Mouse (Mus musculus) CH12.LX (cell line): ENCODE results near the gene Kctd19. TPM values are rescaled to one million over a fixed set of nuclear protein-coding genes. Genes with fewer than 3 reads are reported as not detected.

Experiments used
- DNase-seq: peaks from one replicate; pipeline ENCODE4 v3.0.0-alpha.2; 2013; ENCODE audit errors: extremely low read depth
- H3K27ac ChIP-seq: 2 replicates; pipeline ENCODE4 v1.5.1; 2012; ENCODE audit warnings: low read depth, mild to moderate bottlenecking, control low read depth, moderate library complexity; ENCODE audit not compliant: insufficient read depth
- H3K27me3 ChIP-seq: replicated peaks from 2 replicates; pipeline ENCODE3; 2012; ENCODE audit warnings: inconsistent platforms
- H3K36me3 ChIP-seq, 2 experiments: replicated peaks in 1 of 2; 2 replicates each; pipeline versions ENCODE3 to v1.6.1; 2012; ENCODE audit warnings: inconsistent platforms in 1 of 2, low read length in 1 of 2, mild to moderate bottlenecking in 1 of 2, mixed read lengths in 1 of 2, moderate library complexity in 1 of 2; ENCODE audit not compliant: control insufficient read depth in 1 of 2, insufficient read depth in 1 of 2
- H3K4me1 ChIP-seq, 2 experiments: 2 replicates each; pipeline ENCODE4 v1.6.1; 2012; ENCODE audit warnings: inconsistent platforms in 1 of 2, moderate library complexity in 1 of 2; ENCODE audit not compliant: insufficient read depth in 2 of 2, control insufficient read depth in 1 of 2
- H3K4me2 ChIP-seq: 2 replicates; pipeline ENCODE4 v1.6.1; 2012; ENCODE audit warnings: low read depth, mild to moderate bottlenecking, control low read depth; ENCODE audit not compliant: poor library complexity, insufficient read depth, severe bottlenecking
- H3K4me3 ChIP-seq, 3 experiments: fragments of 150-350 bp in 1 of 3; sonication (generic) in 1 of 3; replicated peaks in 1 of 3; 2 replicates each; pipeline versions ENCODE3 to v1.5.1; 2011 to 2012; ENCODE audit warnings: low read depth in 2 of 3, low read length in 2 of 3, mild to moderate bottlenecking in 2 of 3, moderate library complexity in 2 of 3, control low read depth in 1 of 3, improper control_type of control experiment in 1 of 3, inconsistent platforms in 1 of 3, mixed read lengths in 1 of 3; ENCODE audit not compliant: poor library complexity in 1 of 3
- H3K79me2 ChIP-seq: replicated peaks from 2 replicates; pipeline ENCODE4 v1.6.1; 2012; ENCODE audit warnings: mild to moderate bottlenecking, moderate library complexity; ENCODE audit not compliant: control insufficient read depth, poor library complexity, insufficient read depth, severe bottlenecking; ENCODE audit errors: extremely low read depth
- H3K9ac ChIP-seq: 2 replicates; pipeline ENCODE4 v1.6.1; 2012; ENCODE audit warnings: low read depth, mild to moderate bottlenecking, control low read depth, moderate library complexity; ENCODE audit not compliant: insufficient read depth
- H3K9me3 ChIP-seq: replicated peaks from 2 replicates; pipeline ENCODE3; 2012; ENCODE audit warnings: low read length, inconsistent platforms, mixed read lengths
- CTCF ChIP-seq, 2 experiments: IDR thresholded peaks in 1 of 2; conservative IDR thresholded peaks in 1 of 2; 2 replicates each; pipeline ENCODE4 v1.5.1; 2011 to 2012; ENCODE audit warnings: low read depth in 2 of 2, low read length in 2 of 2, improper control_type of control experiment in 1 of 2, inconsistent platforms in 1 of 2, mild to moderate bottlenecking in 1 of 2, moderate library complexity in 1 of 2
- E2F4 ChIP-seq: IDR thresholded peaks from 2 replicates; pipeline ENCODE4 v1.6.1; 2011; ENCODE audit warnings: low read depth, low read length, improper control_type of control experiment; ENCODE audit not compliant: insufficient replicate concordance
- GABPA ChIP-seq: IDR thresholded peaks from 2 replicates; pipeline ENCODE4 v1.6.1; 2012; ENCODE audit warnings: low read depth, low read length, improper control_type of control experiment, inconsistent platforms; ENCODE audit not compliant: insufficient replicate concordance
- HCFC1 ChIP-seq: IDR thresholded peaks from 2 replicates; pipeline ENCODE4 v1.6.1; 2012; ENCODE audit warnings: low read depth, mild to moderate bottlenecking, inconsistent platforms, low read length, improper control_type of control experiment
- JUN ChIP-seq: IDR thresholded peaks from 2 replicates; pipeline ENCODE4 v1.6.1; 2011; ENCODE audit warnings: low read depth, mild to moderate bottlenecking, low read length, improper control_type of control experiment, moderate library complexity; ENCODE audit not compliant: insufficient read depth
- KAT2A ChIP-seq: IDR thresholded peaks from 2 replicates; pipeline ENCODE4 v1.6.1; 2012; ENCODE audit warnings: low read length, improper control_type of control experiment, inconsistent platforms; ENCODE audit not compliant: insufficient replicate concordance
- MXI1 ChIP-seq: IDR thresholded peaks from 2 replicates; pipeline ENCODE4 v1.6.1; 2011; ENCODE audit warnings: mild to moderate bottlenecking, low read depth, low read length, improper control_type of control experiment
- MYC ChIP-seq: IDR thresholded peaks from 2 replicates; pipeline ENCODE4 v1.6.1; 2011; ENCODE audit warnings: low read depth, mild to moderate bottlenecking, improper control_type of control experiment, low read length
- NELFE ChIP-seq: IDR thresholded peaks from 2 replicates; pipeline ENCODE4 v1.6.1; 2011; ENCODE audit warnings: low read depth, low read length, improper control_type of control experiment
- NRF1 ChIP-seq: IDR thresholded peaks from 2 replicates; pipeline ENCODE4 v1.6.1; 2014; ENCODE audit warnings: low read depth, mild to moderate bottlenecking, inconsistent platforms, low read length, improper control_type of control experiment, moderate library complexity
- PAX5 ChIP-seq: IDR thresholded peaks from 2 replicates; pipeline ENCODE4 v1.6.1; 2012; ENCODE audit warnings: low read length, inconsistent platforms, mixed read lengths
- POLR2AphosphoS2 ChIP-seq: IDR thresholded peaks from 2 replicates; pipeline ENCODE4 v1.6.1; 2011; ENCODE audit warnings: low read depth, low read length, improper control_type of control experiment
- RAD21 ChIP-seq: IDR thresholded peaks from 2 replicates; pipeline ENCODE4 v1.6.1; 2011; ENCODE audit warnings: low read depth, mild to moderate bottlenecking, low read length, improper control_type of control experiment, moderate library complexity
- SMC3 ChIP-seq: IDR thresholded peaks from 2 replicates; pipeline ENCODE4 v1.6.1; 2011; ENCODE audit warnings: low read depth, low read length, improper control_type of control experiment
- TBP ChIP-seq: conservative IDR thresholded peaks from 2 replicates; pipeline ENCODE4 v1.6.1; 2011; ENCODE audit warnings: low read depth, low read length, improper control_type of control experiment
- TCF12 ChIP-seq: IDR thresholded peaks from 2 replicates; pipeline ENCODE4 v1.6.1; 2014; ENCODE audit warnings: low read depth, mild to moderate bottlenecking, inconsistent platforms, low read length, improper control_type of control experiment
- ZC3H11A ChIP-seq: IDR thresholded peaks from 2 replicates; pipeline ENCODE4 v1.6.1; 2012; ENCODE audit warnings: low read depth, mild to moderate bottlenecking, inconsistent platforms, low read length, improper control_type of control experiment
- ZKSCAN1 ChIP-seq: IDR thresholded peaks from 2 replicates; pipeline ENCODE4 v1.6.1; 2012; ENCODE audit warnings: low read depth, inconsistent platforms, low read length, improper control_type of control experiment, borderline replicate concordance
- ZMIZ1 ChIP-seq: IDR thresholded peaks from 2 replicates; pipeline ENCODE4 v1.6.1; 2012; ENCODE audit warnings: low read depth, mild to moderate bottlenecking, inconsistent platforms, low read length, improper control_type of control experiment
- dilution Hi-C: fragments of 300-500 bp; cut with MboI; formaldehyde crosslinking; loops from 2 replicates; pipeline ENCODE4 v1.14.3; 2020; ENCODE audit warnings: low sequenced_read_pairs; ENCODE audit not compliant: extremely low pct_unique_long_range_greater_than_20kb, extremely low pct_ligation_motif_present
- in situ Hi-C: fragments of 300-500 bp; cut with MboI; formaldehyde crosslinking; loops from 3 replicates; pipeline ENCODE4 v1.14.3; 2019; ENCODE audit warnings: low sequenced_read_pairs, low pct_ligation_motif_present, low pct_unique_long_range_greater_than_20kb, mixed read lengths
- polyA plus RNA-seq: library from polyadenylated mRNA; unstranded; fragments of >175 nt; gene quantifications from 2 replicates; pipeline ENCODE4 v1.2.1, GENCODE M21; 2012; ENCODE audit warnings: low read depth; ENCODE audit not compliant: insufficient read length
- total RNA-seq, 2 experiments: library from RNA; depleted of rRNA; stranded (reverse); fragments of 300-350 nt in 1 of 2; fragments of >200 nt in 1 of 2; gene quantifications; 2 replicates each; pipeline ENCODE4 v1.2.3; 2012 to 2014

The Kctd19 gene
- total and polyA plus RNA-seq, 3 experiments: 0.08 TPM; not detected in 2

DNA sequence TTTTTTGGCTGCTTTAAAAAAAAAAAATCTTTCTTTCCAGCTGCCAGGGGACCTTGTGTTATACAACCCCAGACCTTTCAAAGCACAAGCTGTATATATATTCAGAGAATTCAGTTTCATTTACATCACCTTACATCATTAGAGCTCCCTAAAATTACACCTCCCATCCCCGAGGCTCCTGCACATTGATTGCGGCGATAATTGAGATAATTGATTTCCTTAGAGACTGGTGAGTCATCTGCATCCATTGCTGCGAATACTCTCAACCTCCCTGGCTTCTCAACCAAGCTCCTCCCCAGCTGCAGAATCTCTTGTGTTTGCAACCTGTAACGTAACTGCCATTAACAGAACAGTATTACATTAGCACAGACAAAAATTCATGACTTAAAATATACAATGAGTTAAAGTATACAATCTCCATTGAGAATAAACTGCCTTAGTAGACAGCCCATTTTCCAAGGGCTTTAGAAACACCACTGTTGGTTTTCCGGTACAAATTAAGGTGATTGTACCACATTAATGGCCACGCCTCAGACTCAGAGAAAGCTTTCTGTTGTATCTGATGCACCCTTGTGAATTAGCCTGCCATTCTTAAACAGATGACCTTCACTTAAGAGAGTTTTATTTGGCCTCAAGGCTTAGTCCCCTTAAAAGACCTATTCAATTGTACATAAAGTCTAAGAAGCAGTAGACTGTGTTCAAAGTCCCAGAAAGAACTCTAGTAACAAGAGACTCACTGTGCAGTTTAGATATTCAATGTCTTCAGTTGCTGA, 18.6 kb upstream of the Kctd19 start:
- Histone ChIP-seq H3K9ac (no peak overlapping the region), H3K36me3 (no peaks in the 10 kb centered on the region), H3K4me3 (no peak overlapping the region), H3K79me2 (no peaks in the 10 kb centered on the region), H3K27me3 (peaks cover 26% of the 10 kb centered on the region), H3K4me1 (no peaks in the 10 kb centered on the region), H3K27ac (no peak overlapping the region), H3K4me2 (no peak overlapping the region), H3K9me3 (no peaks in the 10 kb centered on the region)
- TF ChIP-seq SMC3 (no peak), ZMIZ1 (no peak), KAT2A (no peak)
- dilution Hi-C loops (no loop called here), in situ Hi-C loops (no loop called here)
- no peak for DNase-seq

DNA sequence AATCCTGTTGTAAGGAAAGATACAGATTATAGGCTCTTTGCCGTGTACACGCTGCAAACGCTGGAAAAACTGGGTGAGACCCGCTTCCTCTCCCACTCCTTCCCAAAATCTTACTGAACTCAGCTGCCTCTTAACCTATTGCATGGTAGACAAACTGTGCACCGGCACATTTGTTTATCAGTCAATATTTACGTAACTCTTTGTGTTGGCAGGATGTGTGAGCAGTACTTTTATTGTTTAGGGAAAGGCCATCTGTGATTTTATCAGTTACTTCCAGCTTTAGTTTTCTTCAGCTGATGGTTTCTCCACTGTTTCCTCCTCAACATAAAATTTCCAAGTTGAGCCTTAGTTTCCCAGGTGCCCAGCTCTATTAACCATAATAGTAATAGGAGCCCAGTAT, 13.6 kb upstream of the Kctd19 start:
- H3K27ac ChIP-seq: no peak overlapping the region
- DNase-seq: no peak
- TF ChIP-seq GABPA: no peak
- no peak for TF ChIP-seq SMC3
- TF ChIP-seq POLR2AphosphoS2: no peak
- H3K27me3 ChIP-seq: peaks cover 1% of the 10 kb centered on the region
- dilution Hi-C loops: no loop called here
- H3K4me3 ChIP-seq: no peak overlapping the region
- H3K79me2 ChIP-seq: no peaks in the 10 kb centered on the region
- no peaks in the 10 kb centered on the region for H3K9me3 ChIP-seq
- no peak overlapping the region; the same call in 1 of the 2 replicates for H3K4me2 ChIP-seq
- in situ Hi-C loops: no loop called here
- H3K9ac ChIP-seq: no peak overlapping the region
- no peaks in the 10 kb centered on the region for H3K4me1 ChIP-seq
- H3K36me3 ChIP-seq: no peaks in the 10 kb centered on the region

DNA sequence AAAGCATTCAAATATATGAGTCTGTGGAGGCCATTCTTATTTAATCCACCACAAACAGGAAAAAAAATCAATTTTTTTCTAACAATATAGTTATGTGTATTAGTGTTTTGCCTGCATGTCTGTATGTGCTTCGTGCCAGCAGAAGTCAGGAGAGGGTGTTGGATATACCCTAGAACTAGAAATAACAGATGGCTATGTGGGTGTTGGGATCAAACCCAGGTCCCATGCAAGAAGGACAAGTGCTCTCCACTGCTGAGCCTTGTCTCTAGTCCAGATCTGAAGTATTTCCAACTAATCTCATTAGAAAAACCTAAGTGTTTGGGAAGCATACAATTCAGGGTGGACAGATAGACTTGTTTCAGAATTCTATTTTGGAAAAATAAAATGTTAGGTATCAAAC, 8.7 kb upstream of the Kctd19 start:
- Histone ChIP-seq H3K36me3 (no peaks in the 10 kb centered on the region), H3K27ac (no peak overlapping the region), H3K4me1 (no peaks in the 10 kb centered on the region), H3K9ac (no peak overlapping the region), H3K27me3 (no peaks in the 10 kb centered on the region), H3K4me2 (no peak overlapping the region), H3K79me2 (no peaks in the 10 kb centered on the region), H3K4me3 (no peak overlapping the region), H3K9me3 (peaks cover 2% of the 10 kb centered on the region)
- in situ Hi-C loops: no loop called here
- dilution Hi-C loops: no loop called here
- no peak for DNase-seq
- TF ChIP-seq MXI1 (no peak), NRF1 (no peak), ZKSCAN1 (no peak), RAD21 (no peak), JUN (no peak), TBP (no peak), SMC3 (no peak), TCF12 (no peak), PAX5 (no peak), CTCF (conservative IDR thresholded peaks at IDR 0.05 in 1 of 2, IDR thresholded peaks at IDR 0.05 in 1 of 2; ENCODE audit: low read depth in 2 of 2, low read length in 2 of 2) (no peak), NELFE (no peak), MYC (no peak), ZC3H11A (no peak), HCFC1 (no peak), E2F4 (no peak)
